Mouse (Mus musculus) cerebral cortex, adult 2 months (tissue): ENCODE results near the gene Rnf40.

ENCODE experiments used
- WGBS: fragments of 180-500 bp; shearing (Covaris S2); methylation state at CpG from one replicate; pipeline ENCODE4 v1.1.7; 2018; 5-methylcytosine and 5-hydroxymethylcytosine counted together

Gene Rnf40

GRCm38 (mm10) chr7:127588011-127588871 lies at the start of gene Rnf40, which contains the start of gene Ccdc189:
Gene Rnf40 (plus strand): TSS chr7:127588767.
Gene Ccdc189 (minus strand): TSS chr7:127588595.
- under 1% methylated on average over 50 of the region's 50 CpGs for WGBS

GRCm38 (mm10) chr7:127541671-127542070 lies 46.9 kb upstream of the Rnf40 start:
- 56% methylated on average over 3 of the region's 3 CpGs for WGBS

GRCm38 (mm10) chr7:127549116-127549835 lies 39.3 kb upstream of the Rnf40 start:
- WGBS = 48% methylated on average over 15 of the region's 15 CpGs

- whole genome bisulfite sequencing = 95% methylated on average over 8 of the region's 8 CpGs
Observed at GRCm38 (mm10) chr7:127551558-127551957, 37.0 kb upstream of the Rnf40 start.

- 95% methylated on average over 11 of the region's 11 CpGs for WGBS
Observed at GRCm38 (mm10) chr7:127560580-127560979, 28.0 kb upstream of the Rnf40 start.

GRCm38 (mm10) chr7:127561340-127561858 lies 27.2 kb upstream of the Rnf40 start, which contains the start of gene Tmem265:
Gene Tmem265 (plus strand): TSS chr7:127561390.
- WGBS = 88% methylated on average over 5 of the region's 5 CpGs

GRCm38 (mm10) chr7:127564381-127565150 lies 24.0 kb upstream of the Rnf40 start:
- 51% methylated on average over 6 of the region's 6 CpGs for WGBS

- 0% methylated on average over 17 of the region's 17 CpGs for WGBS
Observed at GRCm38 (mm10) chr7:127572895-127573471, 15.6 kb upstream of the Rnf40 start, which contains the start of gene Phkg2. Gene Phkg2 (plus strand): TSS chr7:127573340.

GRCm38 (mm10) chr7:127573503-127574008 lies 15.0 kb upstream of the Rnf40 start:
- 1% methylated on average over 28 of the region's 28 CpGs for WGBS

- WGBS = 5% methylated on average over 7 of the region's 7 CpGs
Observed at GRCm38 (mm10) chr7:127574115-127574514, 14.5 kb upstream of the Rnf40 start.

- whole genome bisulfite sequencing = 92% methylated on average over 6 of the region's 6 CpGs
Observed at GRCm38 (mm10) chr7:127583260-127583659, 5.3 kb upstream of the Rnf40 start.

GRCm38 (mm10) chr7:127585031-127585430 lies 3.5 kb upstream of the Rnf40 start:
- 88% methylated on average over 7 of the region's 7 CpGs for WGBS

GRCm38 (mm10) chr7:127586149-127586548 lies 2.4 kb upstream of the Rnf40 start:
- WGBS = 85% methylated on average over 6 of the region's 6 CpGs

GRCm38 (mm10) chr7:127587196-127587595 lies 1.4 kb upstream of the Rnf40 start:
- 74% methylated on average over 5 of the region's 5 CpGs for WGBS

- 2% methylated on average over 29 of the region's 29 CpGs for WGBS
Observed at GRCm38 (mm10) chr7:127588901-127589300, 334 bp downstream of the Rnf40 start.

GRCm38 (mm10) chr7:127589637-127590036 lies 1.1 kb downstream of the Rnf40 start:
- WGBS = 90% methylated on average over 9 of the region's 9 CpGs

- 85% methylated on average over 10 of the region's 10 CpGs for WGBS
Observed at GRCm38 (mm10) chr7:127591108-127591507, 2.5 kb downstream of the Rnf40 start.

- 88% methylated on average over 14 of the region's 14 CpGs for WGBS
Observed at GRCm38 (mm10) chr7:127592575-127592974, 4.0 kb downstream of the Rnf40 start.

- 95% methylated on average over 17 of the region's 17 CpGs for WGBS
Observed at GRCm38 (mm10) chr7:127596747-127597146, 8.2 kb downstream of the Rnf40 start.

- WGBS = 89% methylated on average over 7 of the region's 7 CpGs
Observed at GRCm38 (mm10) chr7:127600612-127601011, 12.0 kb downstream of the Rnf40 start.

GRCm38 (mm10) chr7:127601735-127602134 lies 13.2 kb downstream of the Rnf40 start:
- 87% methylated on average over 4 of the region's 4 CpGs for WGBS
